Comparison of ENCODE assay signal across 29 mouse cellular contexts in genomic region chr4:126339461-126339860, GRCm38 (mm10). TPM values are rescaled to one million over a fixed set of nuclear protein-coding genes. Genes with fewer than 3 reads are reported as not detected.
DNase-seq lines count a peak whose midpoint lies in the region; TF ChIP-seq lines count a peak whose summit lies in the region.
"Had no signal": no experiment of that assay in that cellular context is flagged by ENCODE, and none has a peak within 500 bp of the region (broad histone marks: within the 10 kb centered on the region; RNA-seq: fewer than 3 reads in every experiment).

No protein-coding gene starts in this region.

- no peaks in the 10 kb centered on the region for H3K36me3 ChIP-seq in ES-E14 (ENCODE audit: control insufficient read depth, insufficient read depth, low read length, poor library complexity, severe bottlenecking)
- H3K36me3 ChIP-seq: heart, embryonic 10.5 days; hindbrain, embryonic 12.5 days had no signal

- no peaks in the 10 kb centered on the region for H3K9me3 ChIP-seq in ES-E14 (ENCODE audit: control insufficient read depth, insufficient read depth, low read depth, low read length)
- H3K9me3 ChIP-seq: embryonic facial prominence, embryonic 10.5 days; embryonic facial prominence, embryonic 13.5 days; forebrain, embryonic 12.5 days; forebrain, embryonic 15.5 days; heart, embryonic 10.5 days; heart, embryonic 13.5 days; hindbrain, embryonic 12.5 days; hindbrain, embryonic 15.5 days had no signal

- H3K4me3 ChIP-seq in ES-E14 (ENCODE audit: insufficient read depth in 1 of 2, low read depth in 1 of 2, low read length in 2 of 2, poor library complexity in 1 of 2, severe bottlenecking in 1 of 2): no peak overlapping the region
- H3K4me3 ChIP-seq: embryonic facial prominence, embryonic 10.5 days; embryonic facial prominence, embryonic 13.5 days; erythroblast, embryonic 14.5 days; forebrain, embryonic 12.5 days; forebrain, embryonic 15.5 days; heart, adult 2 months; heart, embryonic 10.5 days; heart, embryonic 13.5 days; hindbrain, embryonic 12.5 days; hindbrain, embryonic 15.5 days had no signal

- H3K9ac ChIP-seq in ES-E14 (ENCODE audit: insufficient read depth, low read depth, low read length, poor library complexity, severe bottlenecking): no peak overlapping the region
- H3K9ac ChIP-seq: embryonic facial prominence, embryonic 13.5 days; forebrain, embryonic 12.5 days; forebrain, embryonic 15.5 days; heart, embryonic 13.5 days; hindbrain, embryonic 12.5 days; hindbrain, embryonic 15.5 days had no signal

- DNase-seq in retina, adult 2 months (ENCODE audit: low read depth, low spot score): peak; percentile 15
- no peak for DNase-seq in retina, embryonic 14.5 days (ENCODE audit: low spot score)
- DNase-seq in ES-E14 (ENCODE audit: low read depth, low spot score) (no peak), ZHBTc4 (ENCODE audit: low read depth, low spot score) (peak; percentile 75)
- no peak for DNase-seq in right cerebral cortex, adult 18-20 months
- no peak for DNase-seq in right cerebral cortex, postnatal 10 days (ENCODE audit: low spot score in 2 of 2)
- DNase-seq: adrenal gland, adult 8-10 months; adrenal gland, postnatal 25 days; B cell, adult 2 months; cerebellum, adult 11-12 months; cerebellum, adult 8-10 months; cerebellum, postnatal 10 days; cerebellum, postnatal 36 days; embryo, embryonic 11 days; gastrocnemius, postnatal 10 days; gastrocnemius, postnatal 36 days; heart, adult 2 months had no signal

- peaks cover 2 to 4% of the 10 kb centered on the region in 2 experiments for H3K4me1 ChIP-seq in ES-E14 (ENCODE audit: control insufficient read depth in 2 of 2, insufficient read depth in 2 of 2, low read length in 2 of 2, poor library complexity in 1 of 2)
- H3K4me1 ChIP-seq: embryonic facial prominence, embryonic 10.5 days; forebrain, embryonic 12.5 days; forebrain, embryonic 15.5 days; hindbrain, embryonic 12.5 days; hindbrain, embryonic 15.5 days had no signal

- peak overlapping the region; percentile 44; the same call in 1 of the 2 replicates for H3K27ac ChIP-seq in ES-E14 (ENCODE audit: insufficient read depth, low read depth, low read length, poor library complexity, severe bottlenecking)
- H3K27ac ChIP-seq: embryonic facial prominence, embryonic 10.5 days; embryonic facial prominence, embryonic 13.5 days; forebrain, embryonic 12.5 days; forebrain, embryonic 15.5 days; heart, adult 2 months; heart, embryonic 10.5 days; heart, embryonic 13.5 days; hindbrain, embryonic 12.5 days; hindbrain, embryonic 15.5 days had no signal

- in situ Hi-C loops in ES-E14 (cut with MboI; ENCODE audit: low sequenced_read_pairs in 2 of 2, unreplicated experiment in 2 of 2): loop anchor here in 1 of 2 experiments (25.0 kb wide), 1 partner anchor 198 kb away; the partner anchor contains the start of gene Ago4

TF ChIP-seq in ES-E14, 5 proteins besides CTCF, POLR2A, EP300 and RAD21:
- TF ChIP-seq MAFK (IDR thresholded peaks at IDR 0.05; ENCODE audit: insufficient read depth, low read depth, low read length) (peak; percentile 72), HCFC1 (IDR thresholded peaks at IDR 0.05; ENCODE audit: borderline replicate concordance, insufficient read depth, low read length) (no peak)
TF ChIP-seq in ES-E14: peak in this region for 1.

RNA-seq across cellular contexts. Expression of gene Tekt2, which starts 14.0 kb away (rescaled TPM):
- total RNA-seq in ES-E14 (2012; rRNA removed): 1.7 and 2.9 TPM in 2 replicates
- total RNA-seq: granulocyte monocyte progenitor cell, adult 5-6 weeks; hematopoietic stem cell, adult 5-6 weeks had no signal

RNA-seq across cellular contexts. Expression of gene Adprhl2, which starts 18.0 kb away (rescaled TPM):
- 50.5 and 56.9 TPM in 2 replicates for total RNA-seq in ES-E14 (2012; rRNA removed)

RNA-seq across cellular contexts. Expression of gene Col8a2, which starts 52.9 kb away (rescaled TPM):
- total RNA-seq in ES-E14 (2012; rRNA removed): 3.7 and 3.8 TPM in 2 replicates
- total RNA-seq: CH12.LX; granulocyte monocyte progenitor cell, adult 5-6 weeks; hematopoietic stem cell, adult 5-6 weeks had no signal

Comparison
In these comparisons a context has a peak if more than half of its experiments do, and no peak if none do; other contexts are left out.
1. DNase-seq: peak in retina, adult 2 months (single experiment) and ZHBTc4 (single experiment); none in retina, embryonic 14.5 days (single experiment), ES-E14 (single experiment), right cerebral cortex, adult 18-20 months (single experiment) and right cerebral cortex, postnatal 10 days (0 of 2).